Mouse (Mus musculus) MEL (cell line): ENCODE results near the gene Rcor1.

Experiments used
- CTCF ChIP-seq, 3 experiments: IDR thresholded peaks in 2 of 3; conservative IDR thresholded peaks in 1 of 3; 2 replicates each; pipeline ENCODE4 v1.5.1; 2011 to 2012; ENCODE audit warnings: low read length in 3 of 3, low read depth in 2 of 3, mild to moderate bottlenecking in 2 of 3, improper control_type of control experiment in 1 of 3, inconsistent platforms in 1 of 3, mixed read lengths in 1 of 3, moderate library complexity in 1 of 3; ENCODE audit not compliant: control insufficient read depth in 1 of 3, insufficient read depth in 1 of 3, poor library complexity in 1 of 3, severe bottlenecking in 1 of 3
- E2F4 ChIP-seq: IDR thresholded peaks from 2 replicates; pipeline ENCODE4 v1.6.1; 2011; ENCODE audit warnings: low read depth, low read length, improper control_type of control experiment, borderline replicate concordance
- EP300 ChIP-seq, 2 experiments: IDR thresholded peaks; 2 replicates each; pipeline ENCODE4 v1.6.1; 2011; ENCODE audit warnings: improper control_type of control experiment in 2 of 2, low read length in 2 of 2, low read depth in 1 of 2, mild to moderate bottlenecking in 1 of 2
- MAX ChIP-seq: IDR thresholded peaks from 2 replicates; pipeline ENCODE4 v1.6.1; 2011; ENCODE audit warnings: low read length, improper control_type of control experiment
- MAZ ChIP-seq: IDR thresholded peaks from 2 replicates; pipeline ENCODE4 v1.6.1; 2012; ENCODE audit warnings: low read depth, mild to moderate bottlenecking, inconsistent platforms, low read length, improper control_type of control experiment
- POLR2A ChIP-seq, 2 experiments: IDR thresholded peaks; 2 replicates each; pipeline ENCODE4 v1.6.1; 2011 to 2012; ENCODE audit warnings: low read length in 2 of 2, mild to moderate bottlenecking in 2 of 2, control low read depth in 1 of 2, improper control_type of control experiment in 1 of 2, low read depth in 1 of 2, moderate library complexity in 1 of 2; ENCODE audit not compliant: control insufficient read depth in 1 of 2, insufficient read depth in 1 of 2, poor library complexity in 1 of 2
- SMC3 ChIP-seq: IDR thresholded peaks from 2 replicates; pipeline ENCODE4 v1.6.1; 2011; ENCODE audit warnings: low read depth, low read length, improper control_type of control experiment
- TAL1 ChIP-seq: IDR thresholded peaks from 2 replicates; pipeline ENCODE4 v1.6.1; 2012; ENCODE audit warnings: mild to moderate bottlenecking, inconsistent platforms, low read length, moderate library complexity, mixed read lengths
- TCF12 ChIP-seq: IDR thresholded peaks from 2 replicates; pipeline ENCODE4 v1.6.1; 2014; ENCODE audit warnings: low read depth, mild to moderate bottlenecking, inconsistent platforms, low read length, improper control_type of control experiment, moderate library complexity
- ZMIZ1 ChIP-seq: IDR thresholded peaks from 2 replicates; pipeline ENCODE4 v1.6.1; 2012; ENCODE audit warnings: low read depth, mild to moderate bottlenecking, inconsistent platforms, low read length, improper control_type of control experiment, moderate library complexity

GRCm38 (mm10) chr12:111000956-111001355 lies 38.2 kb upstream of the Rcor1 start:
- TF ChIP-seq EP300 (IDR thresholded peaks at IDR 0.05; ENCODE audit: low read depth in 1 of 2, low read length in 2 of 2), result no peak
- no peak for TF ChIP-seq TAL1
- TF ChIP-seq SMC3, result no peak
- no peak for TF ChIP-seq CTCF (IDR thresholded peaks at IDR 0.05 in 2 of 3, conservative IDR thresholded peaks at IDR 0.05 in 1 of 3; ENCODE audit: control insufficient read depth in 1 of 3, insufficient read depth in 1 of 3, low read depth in 2 of 3, low read length in 3 of 3, poor library complexity in 1 of 3, severe bottlenecking in 1 of 3)
- no peak for TF ChIP-seq POLR2A (IDR thresholded peaks at IDR 0.05; ENCODE audit: control insufficient read depth in 1 of 2, insufficient read depth in 1 of 2, low read depth in 1 of 2, low read length in 2 of 2, poor library complexity in 1 of 2)
- no peak for TF ChIP-seq MAZ
- no peak for TF ChIP-seq MAX
- TF ChIP-seq E2F4, result no peak
- no peak for TF ChIP-seq ZMIZ1
- TF ChIP-seq TCF12, result no peak
